Mouse (Mus musculus) cortical plate, adult 2 months (tissue): ENCODE results near the gene Ttll3.

Experiments used
- CTCF ChIP-seq: fragments of 200-500 bp; IDR thresholded peaks from 2 replicates; pipeline ENCODE4 v1.5.1; 2011; ENCODE audit warnings: mild to moderate bottlenecking, control low read depth, low read length; ENCODE audit not compliant: insufficient read depth; ENCODE audit errors: extremely low read depth
- POLR2A ChIP-seq: fragments of 200-500 bp; IDR thresholded peaks from 2 replicates; pipeline ENCODE4 v1.6.1; 2011; ENCODE audit warnings: mild to moderate bottlenecking, low read length, control low read depth; ENCODE audit not compliant: insufficient read depth; ENCODE audit errors: extremely low read depth

- TF ChIP-seq CTCF, result no peak
- no peak for TF ChIP-seq POLR2A
Observed at GRCm38 (mm10) chr6:113395501-113395900, 6.4 kb downstream of the Ttll3 start.
